Mouse (Mus musculus) myocyte (in vitro differentiated cells): ENCODE results near the gene 1300017J02Rik. TPM values are rescaled to one million over a fixed set of nuclear protein-coding genes. Genes with fewer than 3 reads are reported as not detected.

Experiments used
- H3K27me3 ChIP-seq: one replicate; pipeline ENCODE4 v1.6.1; 2011; ENCODE audit not compliant: control insufficient read depth, insufficient read depth, insufficient read length
- H3K36me3 ChIP-seq: one replicate; pipeline ENCODE4 v1.6.1; 2011; ENCODE audit not compliant: control insufficient read depth, insufficient read depth
- H3K4me2 ChIP-seq: one replicate; pipeline ENCODE4 v1.6.1; 2011; ENCODE audit warnings: low read depth, control low read depth
- H3K4me3 ChIP-seq: one replicate; pipeline ENCODE4 v1.5.1; 2011; ENCODE audit warnings: mild to moderate bottlenecking, control low read depth, moderate library complexity
- H3K79me2 ChIP-seq: one replicate; pipeline ENCODE4 v1.6.1; 2011; ENCODE audit not compliant: control insufficient read depth, insufficient read depth
- H3ac ChIP-seq: one replicate; pipeline ENCODE4 v1.6.1; 2011; ENCODE audit not compliant: control insufficient read depth, insufficient read length
- CEBPB ChIP-seq: IDR thresholded peaks from 2 replicates; pipeline ENCODE4 v1.6.1; 2011; ENCODE audit warnings: mild to moderate bottlenecking, moderate library complexity; ENCODE audit not compliant: poor library complexity, insufficient read depth, severe bottlenecking
- E2F4 ChIP-seq: IDR thresholded peaks from one replicate; pipeline ENCODE4 v1.6.1; 2011; ENCODE audit warnings: mild to moderate bottlenecking, control low read depth, moderate library complexity; ENCODE audit not compliant: insufficient read depth
- MAX ChIP-seq: IDR thresholded peaks from one replicate; pipeline ENCODE4 v1.6.1; 2011; ENCODE audit warnings: low read depth, mild to moderate bottlenecking, control low read depth
- MYOD1 ChIP-seq, 3 experiments: IDR thresholded peaks; one replicate each; pipeline ENCODE4 v1.6.1; 2011; ENCODE audit warnings: control low read depth in 2 of 3, low read depth in 2 of 3, mild to moderate bottlenecking in 2 of 3, moderate library complexity in 1 of 3; ENCODE audit not compliant: insufficient read length in 2 of 3, control insufficient read depth in 1 of 3
- MYOG ChIP-seq, 3 experiments: IDR thresholded peaks; one replicate each; pipeline ENCODE4 v1.6.1; 2011; ENCODE audit warnings: control low read depth in 2 of 3, low read depth in 2 of 3, mild to moderate bottlenecking in 2 of 3; ENCODE audit not compliant: insufficient read length in 2 of 3, control insufficient read depth in 1 of 3, insufficient read depth in 1 of 3
- POLR2A ChIP-seq: IDR thresholded peaks from one replicate; pipeline ENCODE4 v1.6.1; 2011; ENCODE audit warnings: low read depth, mild to moderate bottlenecking, control low read depth, moderate library complexity; ENCODE audit not compliant: insufficient read length
- POLR2AphosphoS2 ChIP-seq: IDR thresholded peaks from one replicate; pipeline ENCODE4 v1.6.1; 2011; ENCODE audit warnings: low read depth, control low read depth; ENCODE audit not compliant: insufficient read length
- REST ChIP-seq: IDR thresholded peaks from one replicate; pipeline ENCODE4 v1.6.1; 2011; ENCODE audit warnings: mild to moderate bottlenecking, control low read depth, moderate library complexity; ENCODE audit not compliant: insufficient read depth, insufficient read length
- SRF ChIP-seq: IDR thresholded peaks from one replicate; pipeline ENCODE4 v1.6.1; 2011; ENCODE audit warnings: low read depth; ENCODE audit not compliant: control insufficient read depth, insufficient read length
- TCF12 ChIP-seq: IDR thresholded peaks from one replicate; pipeline ENCODE4 v1.6.1; 2011; ENCODE audit warnings: mild to moderate bottlenecking, control low read depth; ENCODE audit not compliant: poor library complexity, insufficient read depth, severe bottlenecking
- TCF3 ChIP-seq: IDR thresholded peaks from one replicate; pipeline ENCODE4 v1.6.1; 2011; ENCODE audit warnings: low read depth, control low read depth; ENCODE audit not compliant: insufficient read length
- USF1 ChIP-seq: IDR thresholded peaks from one replicate; pipeline ENCODE4 v1.6.1; 2011; ENCODE audit warnings: low read depth, mild to moderate bottlenecking, control low read depth, moderate library complexity
- polyA plus RNA-seq: library from polyadenylated mRNA; unstranded; fragments of >200 nt; fragmentation: generic; extraction: Trizol; gene quantifications from one replicate; pipeline ENCODE4 v1.2.1, GENCODE M21; 2012; ENCODE audit warnings: missing spikeins

Gene 1300017J02Rik
- polyA plus RNA-seq, 1 experiment: 0.17 TPM

- Histone ChIP-seq H3K4me3 (no peak overlapping the region), H3K27me3 (peaks cover 6% of the 10 kb centered on the region), H3K4me2 (no peak overlapping the region), H3K36me3 (no peaks in the 10 kb centered on the region), H3ac (no peak overlapping the region), H3K79me2 (no peaks in the 10 kb centered on the region)
- TF ChIP-seq MAX (no peak), MYOD1 (IDR thresholded peaks at IDR 0.05; ENCODE audit: control insufficient read depth in 1 of 3, insufficient read length in 2 of 3, low read depth in 2 of 3) (no peak), SRF (no peak), TCF3 (no peak), CEBPB (no peak), E2F4 (no peak), REST (no peak), USF1 (no peak), POLR2AphosphoS2 (no peak), TCF12 (no peak)
Measured at GRCm38 (mm10) chr9:103288489-103289180, 16.2 kb downstream of the 1300017J02Rik start.

- Histone ChIP-seq H3K79me2 (no peaks in the 10 kb centered on the region), H3ac (no peak overlapping the region), H3K4me2 (no peak overlapping the region), H3K4me3 (no peak overlapping the region), H3K27me3 (peaks cover 6% of the 10 kb centered on the region), H3K36me3 (no peaks in the 10 kb centered on the region)
- TF ChIP-seq POLR2A (no peak), MAX (no peak), E2F4 (no peak), POLR2AphosphoS2 (no peak), MYOG (IDR thresholded peaks at IDR 0.05; ENCODE audit: control insufficient read depth in 1 of 3, insufficient read depth in 1 of 3, insufficient read length in 2 of 3, low read depth in 2 of 3) (no peak), TCF12 (no peak), CEBPB (no peak), SRF (no peak), TCF3 (no peak), REST (no peak), MYOD1 (IDR thresholded peaks at IDR 0.05; ENCODE audit: control insufficient read depth in 1 of 3, insufficient read length in 2 of 3, low read depth in 2 of 3) (no peak)
Measured at GRCm38 (mm10) chr9:103287840-103288488, 16.9 kb downstream of the 1300017J02Rik start.

GRCm38 (mm10) chr9:103286901-103287422, 17.9 kb downstream of the 1300017J02Rik start:
- Histone ChIP-seq H3K27me3 (peaks cover 6% of the 10 kb centered on the region), H3K4me2 (no peak overlapping the region), H3ac (no peak overlapping the region), H3K36me3 (no peaks in the 10 kb centered on the region), H3K4me3 (no peak overlapping the region), H3K79me2 (no peaks in the 10 kb centered on the region)
- TF ChIP-seq MAX (no peak), USF1 (no peak), MYOG (IDR thresholded peaks at IDR 0.05; ENCODE audit: control insufficient read depth in 1 of 3, insufficient read depth in 1 of 3, insufficient read length in 2 of 3, low read depth in 2 of 3) (no peak), POLR2A (no peak), POLR2AphosphoS2 (no peak), E2F4 (no peak), SRF (no peak), MYOD1 (IDR thresholded peaks at IDR 0.05; ENCODE audit: control insufficient read depth in 1 of 3, insufficient read length in 2 of 3, low read depth in 2 of 3) (no peak), REST (no peak), TCF12 (no peak), TCF3 (no peak)

- H3ac ChIP-seq: no peak overlapping the region
- H3K4me2 ChIP-seq: no peak overlapping the region
- no peaks in the 10 kb centered on the region for H3K36me3 ChIP-seq
- no peaks in the 10 kb centered on the region for H3K79me2 ChIP-seq
- no peak overlapping the region for H3K4me3 ChIP-seq
- TF ChIP-seq MYOD1 (IDR thresholded peaks at IDR 0.05; ENCODE audit: control insufficient read depth in 1 of 3, insufficient read length in 2 of 3, low read depth in 2 of 3) (no peak), REST (no peak), SRF (no peak), MAX (no peak), USF1 (no peak), CEBPB (no peak)
- H3K27me3 ChIP-seq: peaks cover 6% of the 10 kb centered on the region
Measured at GRCm38 (mm10) chr9:103286396-103286795, 18.5 kb downstream of the 1300017J02Rik start.

- H3ac ChIP-seq: no peak overlapping the region
- no peak overlapping the region for H3K4me3 ChIP-seq
- no peak for TF ChIP-seq E2F4
- TF ChIP-seq MAX: no peak
- TF ChIP-seq MYOD1 (IDR thresholded peaks at IDR 0.05; ENCODE audit: control insufficient read depth in 1 of 3, insufficient read length in 2 of 3, low read depth in 2 of 3): no peak
- no peak for TF ChIP-seq TCF3
- no peak for TF ChIP-seq REST
- no peak for TF ChIP-seq CEBPB
- TF ChIP-seq TCF12: no peak
- no peak for TF ChIP-seq POLR2AphosphoS2
- TF ChIP-seq POLR2A: no peak
- TF ChIP-seq MYOG (IDR thresholded peaks at IDR 0.05; ENCODE audit: control insufficient read depth in 1 of 3, insufficient read depth in 1 of 3, insufficient read length in 2 of 3, low read depth in 2 of 3): no peak
- TF ChIP-seq USF1: no peak
- no peak for TF ChIP-seq SRF
- peaks cover 11% of the 10 kb centered on the region for H3K27me3 ChIP-seq
- no peaks in the 10 kb centered on the region for H3K36me3 ChIP-seq
- no peaks in the 10 kb centered on the region for H3K79me2 ChIP-seq
- H3K4me2 ChIP-seq: no peak overlapping the region
Measured at GRCm38 (mm10) chr9:103276876-103277275, 28.0 kb downstream of the 1300017J02Rik start.
